In the genomic region with DNA sequence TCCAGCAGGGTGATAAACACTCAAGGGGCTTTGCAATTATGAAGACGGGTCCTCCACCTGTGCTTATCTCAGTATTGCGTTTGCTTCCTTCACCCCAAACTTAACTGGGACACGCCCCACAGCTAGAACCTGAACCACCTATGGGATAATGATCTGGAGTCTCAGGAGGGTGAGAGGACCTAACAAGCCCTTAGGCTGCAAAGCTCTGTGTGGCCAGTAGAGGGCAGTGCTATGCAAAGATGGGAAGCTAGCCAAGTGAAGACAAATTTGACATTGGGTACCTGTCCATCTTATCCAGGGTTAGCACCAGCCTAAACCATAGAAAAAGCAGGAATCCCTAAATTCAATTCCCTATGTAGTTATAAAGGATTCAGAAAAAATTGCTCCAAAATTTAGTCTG, we compare ENCODE assay signal across 9 mouse cellular contexts. TPM values are rescaled to one million over a fixed set of nuclear protein-coding genes. Genes with fewer than 3 reads are reported as not detected.
A peak's percentile ranks its signal among the peaks of the same experiment; 100 is the strongest.
DNase-seq lines count a peak whose midpoint lies in the region; ATAC-seq and TF ChIP-seq lines count a peak whose summit lies in the region.
"Had no signal": no experiment of that assay in that cellular context is flagged by ENCODE, and none has a peak within 500 bp of the region (broad histone marks: within the 10 kb centered on the region; RNA-seq: fewer than 3 reads in every experiment).

No protein-coding gene starts in this region.

- DNase-seq in forebrain, postnatal 0 days: no peak
- DNase-seq in midbrain, embryonic 14.5 days: peak; percentile 49
- DNase-seq in cerebellum, adult 8-10 months: peak; percentile 5
- peak; percentile 15 for DNase-seq in lung, postnatal 10 days
- DNase-seq in thymus, postnatal 10 days (ENCODE audit: low spot score in 2 of 2): peak; percentile 35 to 56

- H3K27me3 ChIP-seq in forebrain, postnatal 0 days (ENCODE audit: insufficient read depth, low read length): no peaks in the 10 kb centered on the region
- no peaks in the 10 kb centered on the region for H3K27me3 ChIP-seq in forebrain, embryonic 13.5 days
- no peaks in the 10 kb centered on the region for H3K27me3 ChIP-seq in midbrain, embryonic 14.5 days (ENCODE audit: control insufficient read depth, insufficient read depth, low read length)
- H3K27me3 ChIP-seq in midbrain, embryonic 15.5 days (replicated peaks): no peaks in the 10 kb centered on the region
- no peaks in the 10 kb centered on the region for H3K27me3 ChIP-seq in forebrain, embryonic 12.5 days
- H3K27me3 ChIP-seq: heart, embryonic 15.5 days had no signal

- no peaks in the 10 kb centered on the region for H3K36me3 ChIP-seq in forebrain, postnatal 0 days (ENCODE audit: insufficient read depth)
- H3K36me3 ChIP-seq in forebrain, embryonic 13.5 days (ENCODE audit: poor library complexity, severe bottlenecking): no peaks in the 10 kb centered on the region
- H3K36me3 ChIP-seq in midbrain, embryonic 14.5 days (ENCODE audit: control insufficient read depth, insufficient read depth, low read length): no peaks in the 10 kb centered on the region
- H3K36me3 ChIP-seq in midbrain, embryonic 15.5 days (replicated peaks): no peaks in the 10 kb centered on the region
- H3K36me3 ChIP-seq in forebrain, embryonic 12.5 days (replicated peaks): no peaks in the 10 kb centered on the region
- H3K36me3 ChIP-seq: heart, embryonic 15.5 days had no signal

- no peak overlapping the region for H3K4me2 ChIP-seq in forebrain, postnatal 0 days (ENCODE audit: low read depth)
- no peak overlapping the region for H3K4me2 ChIP-seq in forebrain, embryonic 13.5 days
- no peak overlapping the region for H3K4me2 ChIP-seq in midbrain, embryonic 14.5 days (ENCODE audit: low read length)
- no peak overlapping the region for H3K4me2 ChIP-seq in midbrain, embryonic 15.5 days
- no peak overlapping the region for H3K4me2 ChIP-seq in forebrain, embryonic 12.5 days
- H3K4me2 ChIP-seq: heart, embryonic 15.5 days had no signal

- WGBS in forebrain, postnatal 0 days: 60% methylated on average over 3 of the region's 3 CpGs
- WGBS in forebrain, embryonic 13.5 days: 55% methylated on average over 3 of the region's 3 CpGs
- WGBS in midbrain, embryonic 14.5 days: 49% methylated on average over 3 of the region's 3 CpGs
- WGBS in midbrain, embryonic 15.5 days: 53% methylated on average over 3 of the region's 3 CpGs
- 53% methylated on average over 3 of the region's 3 CpGs for WGBS in forebrain, embryonic 12.5 days

- no peaks in the 10 kb centered on the region for H3K4me1 ChIP-seq in forebrain, postnatal 0 days (ENCODE audit: insufficient read depth)
- no peaks in the 10 kb centered on the region for H3K4me1 ChIP-seq in forebrain, embryonic 13.5 days
- H3K4me1 ChIP-seq in midbrain, embryonic 14.5 days (ENCODE audit: control insufficient read depth, insufficient read depth, low read length): no peaks in the 10 kb centered on the region
- H3K4me1 ChIP-seq in midbrain, embryonic 15.5 days: no peaks in the 10 kb centered on the region
- H3K4me1 ChIP-seq in forebrain, embryonic 12.5 days: no peaks in the 10 kb centered on the region
- H3K4me1 ChIP-seq: heart, embryonic 15.5 days had no signal

- no peak overlapping the region for H3K9ac ChIP-seq in forebrain, postnatal 0 days
- no peak overlapping the region for H3K9ac ChIP-seq in forebrain, embryonic 13.5 days
- H3K9ac ChIP-seq in midbrain, embryonic 14.5 days (replicated peaks; ENCODE audit: low read length): no peak overlapping the region
- H3K9ac ChIP-seq in midbrain, embryonic 15.5 days: no peak overlapping the region
- no peak overlapping the region for H3K9ac ChIP-seq in forebrain, embryonic 12.5 days
- H3K9ac ChIP-seq: heart, embryonic 15.5 days had no signal

- peak; percentile 49 for TF ChIP-seq CTCF in forebrain, postnatal 0 days (IDR thresholded peaks at IDR 0.05; ENCODE audit: low read depth)

- H3K4me3 ChIP-seq in forebrain, postnatal 0 days (ENCODE audit: low read depth, low read length): no peak overlapping the region
- H3K4me3 ChIP-seq in forebrain, embryonic 13.5 days: no peak overlapping the region
- H3K4me3 ChIP-seq in midbrain, embryonic 14.5 days (replicated peaks; ENCODE audit: low read depth, low read length): no peak overlapping the region
- H3K4me3 ChIP-seq in midbrain, embryonic 15.5 days: no peak overlapping the region
- H3K4me3 ChIP-seq in forebrain, embryonic 12.5 days (replicated peaks): no peak overlapping the region
- H3K4me3 ChIP-seq: heart, embryonic 15.5 days had no signal

- no peaks in the 10 kb centered on the region for H3K9me3 ChIP-seq in forebrain, postnatal 0 days (ENCODE audit: low read length)
- no peaks in the 10 kb centered on the region for H3K9me3 ChIP-seq in forebrain, embryonic 13.5 days (replicated peaks)
- no peaks in the 10 kb centered on the region for H3K9me3 ChIP-seq in midbrain, embryonic 14.5 days (ENCODE audit: control insufficient read depth, low read length)
- no peaks in the 10 kb centered on the region for H3K9me3 ChIP-seq in midbrain, embryonic 15.5 days
- H3K9me3 ChIP-seq in forebrain, embryonic 12.5 days: no peaks in the 10 kb centered on the region
- H3K9me3 ChIP-seq: heart, embryonic 15.5 days had no signal

- no peak for ATAC-seq in forebrain, postnatal 0 days
- ATAC-seq in forebrain, embryonic 13.5 days: no peak
- no peak for ATAC-seq in midbrain, embryonic 14.5 days (ENCODE audit: low FRiP score, low TSS enrichment)
- ATAC-seq in midbrain, embryonic 15.5 days (replicated peaks): no peak
- ATAC-seq in forebrain, embryonic 12.5 days (ENCODE audit: low FRiP score): no peak

- no peak overlapping the region for H3K27ac ChIP-seq in forebrain, postnatal 0 days (ENCODE audit: low read depth, low read length)
- no peak overlapping the region for H3K27ac ChIP-seq in forebrain, embryonic 13.5 days
- H3K27ac ChIP-seq in midbrain, embryonic 14.5 days (replicated peaks; ENCODE audit: low read depth, low read length): no peak overlapping the region
- no peak overlapping the region for H3K27ac ChIP-seq in midbrain, embryonic 15.5 days
- H3K27ac ChIP-seq in forebrain, embryonic 12.5 days: no peak overlapping the region
- H3K27ac ChIP-seq: heart, embryonic 15.5 days had no signal

RNA-seq across cellular contexts. Expression of a gene that starts 15.0 kb away (rescaled TPM):
- total RNA-seq in forebrain, postnatal 0 days (2014; rRNA removed): 3.2 and 3.4 TPM in 2 replicates
- polyA plus RNA-seq in forebrain, postnatal 0 days (2015; fragmentation: Nextera tagmentation; extraction: Ambion mirVana): 2.7 and 3.3 TPM in 2 replicates
- 2.1 and 2.6 TPM in 2 replicates for polyA plus RNA-seq in forebrain, embryonic 13.5 days (2015; fragmentation: Nextera tagmentation; extraction: Ambion mirVana)
- 6.7 and 8.0 TPM in 2 replicates for polyA plus RNA-seq in midbrain, embryonic 14.5 days (2014; fragmentation: Nextera tagmentation; extraction: Ambion mirVana)
- 5.8 and 7.9 TPM in 2 replicates for polyA plus RNA-seq in midbrain, embryonic 15.5 days (2015; fragmentation: Nextera tagmentation; extraction: Ambion mirVana)
- 2.4 and 3.5 TPM in 2 replicates for polyA plus RNA-seq in forebrain, embryonic 12.5 days (2016; fragmentation: Nextera tagmentation; extraction: Ambion mirVana)
